Mouse (Mus musculus) left cerebral cortex, adult 2 months (tissue): ENCODE data around the gene Rab38. TPM values are rescaled to one million over a fixed set of nuclear protein-coding genes. Genes with fewer than 3 reads are reported as not detected.

Experiments
- DNase-seq, 2 experiments: peaks; one replicate each; pipeline ENCODE4 v3.0.0; 2021 to 2022; ENCODE audit warnings: low spot score in 2 of 2, mixed read lengths in 1 of 2; ENCODE audit errors: extremely low spot score in 1 of 2
- H3K27ac ChIP-seq: fragments of 200-600 bp; 2 replicates; pipeline ENCODE4 v1.8.1; 2022
- H3K4me3 ChIP-seq: fragments of 200-600 bp; 2 replicates; pipeline ENCODE4 v1.8.1; 2022
- CTCF ChIP-seq: fragments of 200-600 bp; IDR thresholded peaks from 2 replicates; pipeline ENCODE4 v1.8.1; 2022; ENCODE audit warnings: antibody characterized with exemption, mild to moderate bottlenecking, moderate library complexity
- intact Hi-C: fragments of 180-260 bp; cut with DNase I; formaldehyde crosslinking; loops from one replicate; pipeline ENCODE4 v1.15.1; 2025
- total RNA-seq, 2 experiments: library from RNA; stranded (reverse); gene quantifications; 2 replicates each; pipeline ENCODE4 v1.2.3; 2021

The Rab38 gene
- total RNA-seq, 2 experiments from 2014 or later, result 0.43 to 0.51 TPM

GRCm38 (mm10) chr7:88536743-88537142, 106.7 kb downstream of the Rab38 start:
- TF ChIP-seq CTCF, result no peak
- Histone ChIP-seq H3K27ac (no peak overlapping the region), H3K4me3 (no peak overlapping the region)
- no peak for DNase-seq
- intact Hi-C loops, result no loop called here

Other genes with a start within 250 kb of the Rab38 start
- 1 to 10 TPM; 8.7 to 9.6 TPM for gene Ctsc, start 152.2 kb upstream of the Rab38 start, total RNA-seq